Mouse (Mus musculus) neural tube, embryonic 15.5 days (tissue): ENCODE results near the gene Lingo2. TPM values are rescaled to one million over a fixed set of nuclear protein-coding genes. Genes with fewer than 3 reads are reported as not detected.

Experiments used
- ATAC-seq: fragments of 200-750 bp; cut with Nextera tagmentation; 2 replicates; pipeline ENCODE4 v1.8.0; 2017; ENCODE audit warnings: mild to moderate bottlenecking, moderate TSS enrichment, moderate library complexity; ENCODE audit not compliant: low FRiP score
- H3K27ac ChIP-seq: fragments of 300-500 bp; sonication (generic); replicated peaks from 2 replicates; pipeline ENCODE4 v1.5.1; 2015; ENCODE audit warnings: mild to moderate bottlenecking, inconsistent platforms
- H3K27me3 ChIP-seq: fragments of 300-500 bp; sonication (generic); replicated peaks from 2 replicates; pipeline ENCODE4 v1.6.1; 2015; ENCODE audit warnings: inconsistent platforms
- H3K36me3 ChIP-seq: fragments of 300-500 bp; sonication (generic); 2 replicates; pipeline ENCODE4 v1.6.1; 2015; ENCODE audit warnings: inconsistent platforms
- H3K4me1 ChIP-seq: fragments of 300-500 bp; sonication (generic); 2 replicates; pipeline ENCODE4 v1.6.1; 2015; ENCODE audit warnings: inconsistent platforms
- H3K4me2 ChIP-seq: fragments of 300-500 bp; sonication (generic); 2 replicates; pipeline ENCODE4 v1.6.1; 2015; ENCODE audit warnings: inconsistent platforms, mild to moderate bottlenecking, moderate library complexity
- H3K4me3 ChIP-seq: fragments of 300-500 bp; sonication (generic); replicated peaks from 2 replicates; pipeline ENCODE4 v1.5.1; 2015; ENCODE audit warnings: mild to moderate bottlenecking, inconsistent platforms
- H3K9ac ChIP-seq: fragments of 300-500 bp; sonication (generic); replicated peaks from 2 replicates; pipeline ENCODE4 v1.6.1; 2015; ENCODE audit warnings: mild to moderate bottlenecking, inconsistent platforms
- H3K9me3 ChIP-seq: fragments of 300-500 bp; sonication (generic); replicated peaks from 2 replicates; pipeline ENCODE4 v1.6.1; 2016; ENCODE audit warnings: inconsistent platforms
- WGBS: fragments of 180-500 bp; shearing (Covaris S2); methylation state at CpG from one replicate; pipeline ENCODE4 v1.1.7; 2015; ENCODE audit warnings: mixed read lengths; 5-methylcytosine and 5-hydroxymethylcytosine counted together
- polyA plus RNA-seq: library from polyadenylated mRNA; unstranded; fragments of >200 nt; fragmentation: Nextera tagmentation; extraction: Ambion mirVana; gene quantifications from 2 replicates; pipeline ENCODE4 v1.2.1, GENCODE M21; 2015

Gene Lingo2
- polyA plus RNA-seq, 1 experiment from 2014 or later, result 89.8 TPM

- peaks cover 5% of the 10 kb centered on the region; the same call in 1 of the 2 replicates for H3K4me1 ChIP-seq
- no peak overlapping the region for H3K4me2 ChIP-seq
- no peaks in the 10 kb centered on the region for H3K9me3 ChIP-seq
- no peaks in the 10 kb centered on the region for H3K27me3 ChIP-seq
- ATAC-seq, result peak; percentile 75
- H3K27ac ChIP-seq, result 0 out of 2 replicates have a peak overlapping the region, but pooled peaks have one; percentile 23
- no peak overlapping the region for H3K9ac ChIP-seq
- no peaks in the 10 kb centered on the region for H3K36me3 ChIP-seq
- WGBS, result 17% methylated on average over 6 of the region's 6 CpGs
- H3K4me3 ChIP-seq, result no peak overlapping the region
Measured at GRCm38 (mm10) chr4:36052791-36053376, 898.7 kb downstream of the Lingo2 start.

- H3K27me3 ChIP-seq, result no peaks in the 10 kb centered on the region
- H3K27ac ChIP-seq, result no peak overlapping the region
- no peak overlapping the region for H3K9ac ChIP-seq
- H3K4me2 ChIP-seq, result no peak overlapping the region
- H3K36me3 ChIP-seq, result no peaks in the 10 kb centered on the region
- H3K4me1 ChIP-seq, result no peaks in the 10 kb centered on the region
- no peak for ATAC-seq
- no peak overlapping the region for H3K4me3 ChIP-seq
- 87% methylated on average over 3 of the region's 3 CpGs for WGBS
- H3K9me3 ChIP-seq, result no peaks in the 10 kb centered on the region
Measured at GRCm38 (mm10) chr4:36040361-36040760, 911.2 kb downstream of the Lingo2 start.

GRCm38 (mm10) chr4:36038742-36039141, 912.8 kb downstream of the Lingo2 start:
- no peak overlapping the region for H3K4me2 ChIP-seq
- 86% methylated on average over 2 of the region's 2 CpGs for WGBS
- no peak overlapping the region for H3K4me3 ChIP-seq
- no peak overlapping the region for H3K27ac ChIP-seq
- no peak overlapping the region for H3K9ac ChIP-seq
- no peaks in the 10 kb centered on the region for H3K9me3 ChIP-seq
- no peaks in the 10 kb centered on the region for H3K4me1 ChIP-seq
- no peaks in the 10 kb centered on the region for H3K27me3 ChIP-seq
- no peaks in the 10 kb centered on the region for H3K36me3 ChIP-seq
- ATAC-seq, result no peak

GRCm38 (mm10) chr4:36032039-36032438, 919.5 kb downstream of the Lingo2 start:
- WGBS, result 65% methylated on average over 5 of the region's 5 CpGs
- no peak overlapping the region for H3K4me2 ChIP-seq
- no peaks in the 10 kb centered on the region for H3K27me3 ChIP-seq
- H3K36me3 ChIP-seq, result no peaks in the 10 kb centered on the region
- no peaks in the 10 kb centered on the region for H3K4me1 ChIP-seq
- H3K9ac ChIP-seq, result no peak overlapping the region
- no peak overlapping the region for H3K4me3 ChIP-seq
- no peak overlapping the region for H3K27ac ChIP-seq
- H3K9me3 ChIP-seq, result no peaks in the 10 kb centered on the region
- no peak for ATAC-seq

GRCm38 (mm10) chr4:36014181-36014580, 937.4 kb downstream of the Lingo2 start:
- H3K36me3 ChIP-seq, result no peaks in the 10 kb centered on the region
- no peak overlapping the region for H3K27ac ChIP-seq
- H3K4me3 ChIP-seq, result no peak overlapping the region
- H3K9me3 ChIP-seq, result no peaks in the 10 kb centered on the region
- 87% methylated on average over 4 of the region's 4 CpGs for WGBS
- H3K9ac ChIP-seq, result no peak overlapping the region
- H3K4me1 ChIP-seq, result no peaks in the 10 kb centered on the region
- H3K4me2 ChIP-seq, result no peak overlapping the region
- H3K27me3 ChIP-seq, result no peaks in the 10 kb centered on the region
- ATAC-seq, result no peak

- WGBS, result 51% methylated on average over 2 of the region's 2 CpGs
Measured at GRCm38 (mm10) chr4:35992005-35992763, 959.4 kb downstream of the Lingo2 start.

GRCm38 (mm10) chr4:35986012-35986411, 965.5 kb downstream of the Lingo2 start:
- Histone ChIP-seq H3K27me3 (no peaks in the 10 kb centered on the region), H3K27ac (no peak overlapping the region), H3K4me2 (no peak overlapping the region), H3K4me1 (no peaks in the 10 kb centered on the region), H3K36me3 (no peaks in the 10 kb centered on the region), H3K9ac (no peak overlapping the region), H3K9me3 (no peaks in the 10 kb centered on the region), H3K4me3 (no peak overlapping the region)
- ATAC-seq, result no peak
- 63% methylated on average over 6 of the region's 6 CpGs for WGBS

More at GRCm38 (mm10) chr4:35992005-35992763, 959.4 kb downstream of the Lingo2 start:
- Histone ChIP-seq H3K9me3 (no peaks in the 10 kb centered on the region), H3K9ac (no peak overlapping the region), H3K4me2 (no peak overlapping the region), H3K4me3 (no peak overlapping the region), H3K27me3 (no peaks in the 10 kb centered on the region), H3K4me1 (no peaks in the 10 kb centered on the region), H3K27ac (no peak overlapping the region), H3K36me3 (no peaks in the 10 kb centered on the region)
- ATAC-seq, result no peak

GRCm38 (mm10) chr4:35963532-35963931, 988.0 kb downstream of the Lingo2 start:
- Histone ChIP-seq H3K4me3 (no peak overlapping the region), H3K4me1 (no peaks in the 10 kb centered on the region), H3K9me3 (no peaks in the 10 kb centered on the region), H3K36me3 (no peaks in the 10 kb centered on the region), H3K27ac (no peak overlapping the region), H3K4me2 (no peak overlapping the region), H3K9ac (no peak overlapping the region), H3K27me3 (no peaks in the 10 kb centered on the region)
- WGBS, result 53% methylated on average over 4 of the region's 4 CpGs
- ATAC-seq, result no peak

- H3K36me3 ChIP-seq, result no peaks in the 10 kb centered on the region
- H3K4me2 ChIP-seq, result no peak overlapping the region
- no peak for ATAC-seq
- no peak overlapping the region for H3K9ac ChIP-seq
- H3K27ac ChIP-seq, result no peak overlapping the region
- H3K4me3 ChIP-seq, result no peak overlapping the region
- H3K9me3 ChIP-seq, result no peaks in the 10 kb centered on the region
- no peaks in the 10 kb centered on the region for H3K27me3 ChIP-seq
- no peaks in the 10 kb centered on the region for H3K4me1 ChIP-seq
Measured at GRCm38 (mm10) chr4:35951894-35952293, 999.7 kb downstream of the Lingo2 start.

GRCm38 (mm10) chr4:35951251-35951650, 1000.3 kb downstream of the Lingo2 start:
- H3K27me3 ChIP-seq, result no peaks in the 10 kb centered on the region
- 92% methylated on average over 3 of the region's 3 CpGs for WGBS
- no peak overlapping the region for H3K9ac ChIP-seq
- no peak overlapping the region for H3K27ac ChIP-seq
- H3K36me3 ChIP-seq, result no peaks in the 10 kb centered on the region
- H3K4me2 ChIP-seq, result no peak overlapping the region
- no peak overlapping the region for H3K4me3 ChIP-seq
- no peak for ATAC-seq
- no peaks in the 10 kb centered on the region for H3K4me1 ChIP-seq
- no peaks in the 10 kb centered on the region for H3K9me3 ChIP-seq

GRCm38 (mm10) chr4:35934056-35934661, 1017.4 kb downstream of the Lingo2 start:
- no peaks in the 10 kb centered on the region for H3K36me3 ChIP-seq
- H3K4me1 ChIP-seq, result no peaks in the 10 kb centered on the region
- no peak overlapping the region for H3K4me2 ChIP-seq
- 19% methylated on average over 4 of the region's 4 CpGs for whole genome bisulfite sequencing
- no peak overlapping the region for H3K27ac ChIP-seq
- H3K9ac ChIP-seq, result no peak overlapping the region
- no peaks in the 10 kb centered on the region for H3K27me3 ChIP-seq
- H3K4me3 ChIP-seq, result no peak overlapping the region
- no peaks in the 10 kb centered on the region for H3K9me3 ChIP-seq
- ATAC-seq, result no peak

GRCm38 (mm10) chr4:35927722-35928121, 1023.8 kb downstream of the Lingo2 start:
- Histone ChIP-seq H3K4me3 (no peak overlapping the region), H3K4me2 (no peak overlapping the region), H3K36me3 (no peaks in the 10 kb centered on the region), H3K9ac (no peak overlapping the region), H3K27ac (no peak overlapping the region), H3K4me1 (no peaks in the 10 kb centered on the region), H3K27me3 (no peaks in the 10 kb centered on the region), H3K9me3 (no peaks in the 10 kb centered on the region)
- no peak for ATAC-seq
- WGBS, result 16% methylated on average over 2 of the region's 2 CpGs
